Mouse (Mus musculus): ENCODE results near the gene Fam193a. TPM values are rescaled to one million over a fixed set of nuclear protein-coding genes. Genes with fewer than 3 reads are reported as not detected.

The Fam193a gene
- polyA plus RNA-seq, 1 experiment from 2014 or later = 7.3 TPM

GRCm38 (mm10) chr5:34370840-34371239 lies 1.1 kb downstream of the Fam193a start:
- H3K27ac ChIP-seq (ENCODE audit: low read length) = no peak overlapping the region
- peak overlapping the region; percentile 88 for H3K4me2 ChIP-seq (ENCODE audit: low read depth, low read length)
- H3K27me3 ChIP-seq (ENCODE audit: control insufficient read depth, insufficient read depth, low read length) = no peaks in the 10 kb centered on the region
- peaks cover 19% of the 10 kb centered on the region for H3K4me1 ChIP-seq (ENCODE audit: control insufficient read depth, insufficient read depth, low read length)
- 25% methylated on average over 8 of the region's 8 CpGs for WGBS
- H3K4me3 ChIP-seq (ENCODE audit: low read length) = peak overlapping the region; percentile 96
- no peaks in the 10 kb centered on the region for H3K9me3 ChIP-seq (replicated peaks; ENCODE audit: control insufficient read depth, low read length)
- ATAC-seq (replicated peaks; ENCODE audit: extremely low read depth, insufficient read depth, low FRiP score) = no peak
- H3K36me3 ChIP-seq (ENCODE audit: control insufficient read depth, insufficient read depth) = no peaks in the 10 kb centered on the region
- H3K9ac ChIP-seq (ENCODE audit: low read length) = peak overlapping the region; percentile 97

GRCm38 (mm10) chr5:34372141-34372540 lies 2.4 kb downstream of the Fam193a start:
- Histone ChIP-seq H3K4me2 (ENCODE audit: low read depth, low read length) (peak overlapping the region; percentile 13; the same call in 1 of the 2 replicates), H3K9me3 (replicated peaks; ENCODE audit: control insufficient read depth, low read length) (no peaks in the 10 kb centered on the region), H3K4me1 (ENCODE audit: control insufficient read depth, insufficient read depth, low read length) (peaks cover 19% of the 10 kb centered on the region), H3K36me3 (ENCODE audit: control insufficient read depth, insufficient read depth) (no peaks in the 10 kb centered on the region), H3K27me3 (ENCODE audit: control insufficient read depth, insufficient read depth, low read length) (no peaks in the 10 kb centered on the region), H3K27ac (ENCODE audit: low read length) (no peak overlapping the region), H3K4me3 (ENCODE audit: low read length) (no peak overlapping the region), H3K9ac (ENCODE audit: low read length) (no peak overlapping the region)
- no peak for ATAC-seq (replicated peaks; ENCODE audit: extremely low read depth, insufficient read depth, low FRiP score)

GRCm38 (mm10) chr5:34372541-34372940 lies 2.8 kb downstream of the Fam193a start:
- H3K27me3 ChIP-seq (ENCODE audit: control insufficient read depth, insufficient read depth, low read length) = no peaks in the 10 kb centered on the region
- peaks cover 19% of the 10 kb centered on the region for H3K4me1 ChIP-seq (ENCODE audit: control insufficient read depth, insufficient read depth, low read length)
- no peaks in the 10 kb centered on the region for H3K9me3 ChIP-seq (replicated peaks; ENCODE audit: control insufficient read depth, low read length)
- no peak overlapping the region for H3K4me2 ChIP-seq (ENCODE audit: low read depth, low read length)
- no peak overlapping the region for H3K27ac ChIP-seq (ENCODE audit: low read length)
- ATAC-seq (replicated peaks; ENCODE audit: extremely low read depth, insufficient read depth, low FRiP score) = no peak
- no peak overlapping the region for H3K9ac ChIP-seq (ENCODE audit: low read length)
- no peaks in the 10 kb centered on the region for H3K36me3 ChIP-seq (ENCODE audit: control insufficient read depth, insufficient read depth)
- H3K4me3 ChIP-seq (ENCODE audit: low read length) = no peak overlapping the region

GRCm38 (mm10) chr5:34378787-34379186 lies 9.1 kb downstream of the Fam193a start:
- no peak overlapping the region for H3K4me3 ChIP-seq (ENCODE audit: low read length)
- no peak for ATAC-seq (replicated peaks; ENCODE audit: extremely low read depth, insufficient read depth, low FRiP score)
- no peak overlapping the region for H3K9ac ChIP-seq (ENCODE audit: low read length)
- no peaks in the 10 kb centered on the region for H3K27me3 ChIP-seq (ENCODE audit: control insufficient read depth, insufficient read depth, low read length)
- H3K9me3 ChIP-seq (replicated peaks; ENCODE audit: control insufficient read depth, low read length) = no peaks in the 10 kb centered on the region
- H3K4me2 ChIP-seq (ENCODE audit: low read depth, low read length) = no peak overlapping the region
- H3K36me3 ChIP-seq (ENCODE audit: control insufficient read depth, insufficient read depth) = no peaks in the 10 kb centered on the region
- peaks cover 10% of the 10 kb centered on the region for H3K4me1 ChIP-seq (ENCODE audit: control insufficient read depth, insufficient read depth, low read length)
- no peak overlapping the region for H3K27ac ChIP-seq (ENCODE audit: low read length)

GRCm38 (mm10) chr5:34381700-34382099 lies 12.0 kb downstream of the Fam193a start:
- peaks cover 7% of the 10 kb centered on the region; the same call in 1 of the 2 replicates for H3K36me3 ChIP-seq (ENCODE audit: control insufficient read depth, insufficient read depth)
- no peaks in the 10 kb centered on the region for H3K27me3 ChIP-seq (ENCODE audit: control insufficient read depth, insufficient read depth, low read length)
- WGBS = 84% methylated on average over 2 of the region's 2 CpGs
- H3K4me3 ChIP-seq (ENCODE audit: low read length) = no peak overlapping the region
- H3K4me2 ChIP-seq (ENCODE audit: low read depth, low read length) = no peak overlapping the region
- H3K9me3 ChIP-seq (replicated peaks; ENCODE audit: control insufficient read depth, low read length) = peaks cover 5% of the 10 kb centered on the region
- H3K4me1 ChIP-seq (ENCODE audit: control insufficient read depth, insufficient read depth, low read length) = peaks cover 10% of the 10 kb centered on the region
- no peak overlapping the region for H3K9ac ChIP-seq (ENCODE audit: low read length)
- no peak overlapping the region for H3K27ac ChIP-seq (ENCODE audit: low read length)
- ATAC-seq (replicated peaks; ENCODE audit: extremely low read depth, insufficient read depth, low FRiP score) = no peak

GRCm38 (mm10) chr5:34385616-34386015 lies 15.9 kb downstream of the Fam193a start:
- no peak overlapping the region for H3K9ac ChIP-seq (ENCODE audit: low read length)
- H3K9me3 ChIP-seq (replicated peaks; ENCODE audit: control insufficient read depth, low read length) = peaks cover 5% of the 10 kb centered on the region

GRCm38 (mm10) chr5:34386744-34387143 lies 17.0 kb downstream of the Fam193a start:
- Histone ChIP-seq H3K36me3 (ENCODE audit: control insufficient read depth, insufficient read depth) (peaks cover 7% of the 10 kb centered on the region; the same call in 1 of the 2 replicates), H3K9ac (ENCODE audit: low read length) (no peak overlapping the region), H3K4me3 (ENCODE audit: low read length) (no peak overlapping the region), H3K27me3 (ENCODE audit: control insufficient read depth, insufficient read depth, low read length) (no peaks in the 10 kb centered on the region), H3K9me3 (replicated peaks; ENCODE audit: control insufficient read depth, low read length) (peaks cover 5% of the 10 kb centered on the region), H3K4me1 (ENCODE audit: control insufficient read depth, insufficient read depth, low read length) (no peaks in the 10 kb centered on the region), H3K27ac (ENCODE audit: low read length) (no peak overlapping the region), H3K4me2 (ENCODE audit: low read depth, low read length) (no peak overlapping the region)
- ATAC-seq (replicated peaks; ENCODE audit: extremely low read depth, insufficient read depth, low FRiP score) = no peak
- 94% methylated on average over 2 of the region's 2 CpGs for WGBS

More at GRCm38 (mm10) chr5:34385616-34386015, 15.9 kb downstream of the Fam193a start:
- WGBS = 96% methylated on average over 5 of the region's 5 CpGs
- Histone ChIP-seq H3K36me3 (ENCODE audit: control insufficient read depth, insufficient read depth) (peaks cover 7% of the 10 kb centered on the region; the same call in 1 of the 2 replicates), H3K4me1 (ENCODE audit: control insufficient read depth, insufficient read depth, low read length) (no peaks in the 10 kb centered on the region), H3K27me3 (ENCODE audit: control insufficient read depth, insufficient read depth, low read length) (no peaks in the 10 kb centered on the region), H3K27ac (ENCODE audit: low read length) (no peak overlapping the region), H3K4me2 (ENCODE audit: low read depth, low read length) (no peak overlapping the region), H3K4me3 (ENCODE audit: low read length) (no peak overlapping the region)
- no peak for ATAC-seq (replicated peaks; ENCODE audit: extremely low read depth, insufficient read depth, low FRiP score)

- no peaks in the 10 kb centered on the region for H3K9me3 ChIP-seq (replicated peaks; ENCODE audit: control insufficient read depth, low read length)
- H3K4me2 ChIP-seq (ENCODE audit: low read depth, low read length) = no peak overlapping the region
- 88% methylated on average over 8 of the region's 8 CpGs for WGBS
- ATAC-seq (replicated peaks; ENCODE audit: extremely low read depth, insufficient read depth, low FRiP score) = no peak
- H3K27ac ChIP-seq (ENCODE audit: low read length) = no peak overlapping the region
- peaks cover 9% of the 10 kb centered on the region; the same call in 1 of the 2 replicates for H3K4me1 ChIP-seq (ENCODE audit: control insufficient read depth, insufficient read depth, low read length)
- no peaks in the 10 kb centered on the region for H3K36me3 ChIP-seq (ENCODE audit: control insufficient read depth, insufficient read depth)
- H3K9ac ChIP-seq (ENCODE audit: low read length) = no peak overlapping the region
- H3K27me3 ChIP-seq (ENCODE audit: control insufficient read depth, insufficient read depth, low read length) = no peaks in the 10 kb centered on the region
- H3K4me3 ChIP-seq (ENCODE audit: low read length) = no peak overlapping the region
These were observed 23.5 kb downstream of the Fam193a start for GRCm38 (mm10) chr5:34393251-34393650.

GRCm38 (mm10) chr5:34395347-34395746 lies 25.6 kb downstream of the Fam193a start:
- Histone ChIP-seq H3K4me3 (ENCODE audit: low read length) (no peak overlapping the region), H3K36me3 (ENCODE audit: control insufficient read depth, insufficient read depth) (no peaks in the 10 kb centered on the region), H3K9me3 (replicated peaks; ENCODE audit: control insufficient read depth, low read length) (no peaks in the 10 kb centered on the region), H3K9ac (ENCODE audit: low read length) (no peak overlapping the region), H3K4me1 (ENCODE audit: control insufficient read depth, insufficient read depth, low read length) (peaks cover 11% of the 10 kb centered on the region), H3K4me2 (ENCODE audit: low read depth, low read length) (no peak overlapping the region), H3K27me3 (ENCODE audit: control insufficient read depth, insufficient read depth, low read length) (no peaks in the 10 kb centered on the region), H3K27ac (ENCODE audit: low read length) (no peak overlapping the region)
- no peak for ATAC-seq (replicated peaks; ENCODE audit: extremely low read depth, insufficient read depth, low FRiP score)
- WGBS = 89% methylated on average over 1 of the region's 1 CpGs

Measured in heart, embryonic 16.5 days (tissue).